Mouse (Mus musculus): Measurements from ENCODE around the gene Angptl7. TPM values are rescaled to one million over a fixed set of nuclear protein-coding genes. Genes with fewer than 3 reads are reported as not detected.

Gene Angptl7
- polyA plus RNA-seq, 1 experiment from 2014 or later, result 0.45 TPM

DNA sequence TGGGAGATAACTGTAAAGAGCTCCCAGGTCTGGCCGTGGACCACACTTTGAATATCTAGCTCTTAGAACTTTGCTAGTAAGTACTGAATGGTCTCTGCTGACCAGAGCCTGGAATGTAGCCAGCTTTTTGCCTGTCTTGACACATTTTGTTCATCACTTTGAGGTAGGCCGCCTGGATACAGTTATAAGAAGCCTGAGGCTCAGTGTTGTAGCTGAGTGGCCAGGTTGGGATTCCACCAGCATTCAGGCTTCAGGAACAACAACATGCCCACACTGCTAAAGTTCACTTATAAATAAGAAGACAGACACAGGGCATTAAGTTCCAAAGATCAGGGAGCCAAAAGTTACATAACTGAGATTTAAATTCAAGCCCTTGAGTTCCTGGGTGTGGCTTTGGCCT, 12.4 kb downstream of the Angptl7 start:
- 78% methylated on average over 2 of the region's 2 CpGs for WGBS
- Histone ChIP-seq H3K36me3 (replicated peaks) (peaks cover 86% of the 10 kb centered on the region), H3K27me3 (replicated peaks) (no peaks in the 10 kb centered on the region), H3K4me1 (no peaks in the 10 kb centered on the region), H3K4me2 (no peak overlapping the region), H3K9ac (no peak overlapping the region), H3K9me3 (no peaks in the 10 kb centered on the region), H3K4me3 (no peak overlapping the region), H3K27ac (no peak overlapping the region)
- no peak for ATAC-seq (replicated peaks)

DNA sequence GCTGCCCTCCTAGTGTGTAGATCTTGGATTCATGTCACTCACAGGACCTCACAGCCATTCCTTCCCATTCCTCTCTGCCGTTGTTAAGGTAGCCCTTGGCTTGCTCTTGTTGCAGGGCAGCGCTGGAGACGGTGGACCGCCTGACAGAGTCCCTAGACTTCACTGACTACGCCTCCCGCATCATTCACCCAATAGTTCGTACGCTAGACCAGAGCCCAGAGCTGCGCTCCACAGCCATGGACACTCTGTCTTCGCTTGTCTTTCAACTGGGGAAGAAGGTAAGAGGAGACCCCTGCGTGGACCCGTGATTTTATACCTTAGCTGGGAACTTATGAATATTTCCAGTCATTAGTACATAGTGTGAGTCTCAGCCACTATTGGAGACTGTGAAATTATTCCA, 15.7 kb downstream of the Angptl7 start:
- Histone ChIP-seq H3K9ac (no peak overlapping the region), H3K27ac (no peak overlapping the region), H3K36me3 (replicated peaks) (peaks cover 81% of the 10 kb centered on the region), H3K9me3 (no peaks in the 10 kb centered on the region), H3K27me3 (replicated peaks) (no peaks in the 10 kb centered on the region), H3K4me3 (no peak overlapping the region), H3K4me1 (no peaks in the 10 kb centered on the region; the same call in 1 of the 2 replicates), H3K4me2 (no peak overlapping the region)
- ATAC-seq (replicated peaks), result no peak
- 93% methylated on average over 12 of the region's 12 CpGs for WGBS

DNA sequence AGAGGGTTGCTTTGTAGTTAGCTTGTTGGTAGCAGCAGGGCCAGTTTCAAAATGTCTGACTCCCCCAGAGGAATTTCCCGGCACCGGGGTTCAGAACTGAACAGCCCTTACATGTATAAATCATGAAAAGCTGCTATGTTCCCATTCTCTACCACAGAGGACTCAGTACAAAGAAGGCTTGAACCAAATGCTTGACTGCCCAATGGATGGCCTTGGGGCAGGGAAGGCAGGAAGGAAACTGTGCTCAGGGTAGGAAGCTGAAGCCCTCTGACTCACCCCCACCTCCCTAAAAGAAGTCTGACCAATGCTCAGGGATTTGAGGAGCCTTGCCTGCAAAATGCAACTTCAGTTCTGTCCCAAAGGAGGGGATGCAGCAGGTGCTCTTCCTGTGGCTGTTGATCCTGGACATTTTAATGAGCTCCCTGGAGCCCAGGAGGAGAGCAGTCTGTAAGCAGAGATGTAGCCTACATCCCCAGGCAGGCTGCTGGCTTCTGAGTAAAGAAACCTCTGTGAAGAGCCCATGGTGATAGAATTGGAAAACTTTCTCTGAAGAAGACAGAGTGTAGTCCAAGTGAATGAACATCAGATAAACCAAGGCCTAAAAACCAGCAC, 18.6 kb downstream of the Angptl7 start:
- no peak overlapping the region for H3K27ac ChIP-seq
- WGBS, result 62% methylated on average over 2 of the region's 2 CpGs
- H3K27me3 ChIP-seq (replicated peaks), result no peaks in the 10 kb centered on the region
- H3K4me1 ChIP-seq, result no peaks in the 10 kb centered on the region; the same call in 1 of the 2 replicates
- no peak overlapping the region for H3K4me3 ChIP-seq
- peak; percentile 66 for ATAC-seq (replicated peaks)
- H3K4me2 ChIP-seq, result no peak overlapping the region
- no peak overlapping the region for H3K9ac ChIP-seq
- H3K36me3 ChIP-seq (replicated peaks), result peaks cover 64% of the 10 kb centered on the region
- H3K9me3 ChIP-seq, result no peaks in the 10 kb centered on the region

DNA sequence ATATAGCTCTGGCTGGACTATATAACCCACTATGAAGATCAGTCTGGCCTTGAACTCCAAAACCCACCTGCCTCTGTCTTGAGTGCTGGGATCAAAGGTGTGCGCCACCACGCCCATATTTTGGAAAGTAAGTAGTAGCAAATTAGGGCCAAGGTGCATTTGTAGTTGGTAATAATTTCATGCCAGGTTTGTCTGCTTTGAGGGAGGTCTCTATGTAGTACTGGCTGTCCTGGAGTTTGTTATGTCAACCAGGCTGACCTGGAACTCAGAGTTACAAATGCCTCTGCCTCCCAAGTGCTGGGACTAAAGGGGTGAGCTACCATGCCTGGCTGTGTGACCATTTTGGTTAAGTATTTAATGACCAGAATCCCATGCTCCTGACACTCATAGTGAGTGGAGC, 20.0 kb downstream of the Angptl7 start:
- Histone ChIP-seq H3K9me3 (no peaks in the 10 kb centered on the region), H3K9ac (no peak overlapping the region), H3K36me3 (replicated peaks) (peaks cover 58% of the 10 kb centered on the region), H3K4me1 (no peaks in the 10 kb centered on the region; the same call in 1 of the 2 replicates), H3K4me2 (no peak overlapping the region), H3K27me3 (replicated peaks) (no peaks in the 10 kb centered on the region), H3K4me3 (no peak overlapping the region), H3K27ac (no peak overlapping the region)
- no peak for ATAC-seq (replicated peaks)
- 96% methylated on average over 2 of the region's 2 CpGs for WGBS

DNA sequence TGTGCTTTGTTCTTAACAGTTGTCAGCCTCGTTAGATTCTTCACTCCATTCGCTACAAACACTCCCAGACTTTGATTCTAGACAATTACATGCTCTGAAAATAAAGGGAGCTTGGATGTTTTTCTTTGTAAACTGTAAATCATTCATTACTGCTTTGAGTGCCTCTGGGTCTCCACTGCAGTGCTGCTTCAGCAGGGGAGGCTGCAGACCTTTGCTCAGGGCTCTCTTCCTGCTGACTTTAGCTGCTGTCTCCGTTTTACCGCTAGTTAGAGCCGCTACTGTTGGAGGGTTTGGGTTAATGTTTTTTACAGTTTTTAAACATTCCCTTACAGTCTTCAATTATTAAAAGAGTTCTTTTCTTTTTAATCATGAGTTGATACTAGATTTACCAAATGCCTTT, 26.8 kb downstream of the Angptl7 start:
- no peak for ATAC-seq (replicated peaks)
- Histone ChIP-seq H3K27me3 (replicated peaks) (no peaks in the 10 kb centered on the region), H3K4me2 (no peak overlapping the region), H3K27ac (no peak overlapping the region), H3K36me3 (replicated peaks) (peaks cover 60% of the 10 kb centered on the region), H3K4me1 (no peaks in the 10 kb centered on the region), H3K9ac (no peak overlapping the region), H3K9me3 (no peaks in the 10 kb centered on the region), H3K4me3 (no peak overlapping the region)
- WGBS, result 92% methylated on average over 5 of the region's 5 CpGs

DNA sequence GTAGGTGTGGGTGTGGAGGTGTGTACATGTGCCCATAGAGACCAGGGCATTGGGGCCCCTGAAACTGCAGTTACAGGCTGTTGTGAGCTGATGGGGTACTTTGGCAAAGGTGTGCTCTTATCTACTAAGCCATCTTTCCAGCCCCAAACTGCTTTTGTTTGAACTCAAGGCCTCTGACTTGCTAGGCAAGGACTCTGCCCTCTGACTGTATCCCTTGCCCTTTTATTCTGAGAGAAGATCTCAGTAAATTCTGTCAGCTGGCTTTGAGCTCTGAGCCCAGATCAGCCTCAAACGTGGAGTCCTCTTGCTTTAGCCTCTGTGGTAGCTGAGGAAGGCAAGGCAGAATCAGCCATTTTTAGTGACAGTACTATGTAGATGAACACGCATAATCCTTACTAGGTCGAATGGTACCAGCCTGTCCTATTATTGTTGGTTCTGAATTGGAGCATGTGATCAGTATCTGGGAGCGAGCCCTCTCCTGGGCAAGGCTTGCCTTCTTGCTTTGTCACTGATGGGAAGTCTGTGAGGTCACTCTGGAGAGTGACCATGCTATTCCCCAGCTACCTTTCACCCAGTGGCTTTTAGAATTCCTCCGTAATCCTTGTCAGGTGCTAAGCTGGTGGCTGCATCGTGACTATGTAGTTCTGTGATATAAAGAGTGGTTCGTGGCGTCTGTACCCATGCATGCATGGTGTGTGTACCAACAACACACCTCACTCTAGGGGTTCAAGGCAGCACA, 27.7 kb downstream of the Angptl7 start:
- Histone ChIP-seq H3K4me3 (no peak overlapping the region), H3K9me3 (no peaks in the 10 kb centered on the region), H3K4me2 (no peak overlapping the region), H3K36me3 (replicated peaks) (peaks cover 68% of the 10 kb centered on the region), H3K27ac (no peak overlapping the region), H3K9ac (no peak overlapping the region), H3K27me3 (replicated peaks) (no peaks in the 10 kb centered on the region), H3K4me1 (no peaks in the 10 kb centered on the region)
- no peak for ATAC-seq (replicated peaks)
- WGBS, result 96% methylated on average over 8 of the region's 8 CpGs

DNA sequence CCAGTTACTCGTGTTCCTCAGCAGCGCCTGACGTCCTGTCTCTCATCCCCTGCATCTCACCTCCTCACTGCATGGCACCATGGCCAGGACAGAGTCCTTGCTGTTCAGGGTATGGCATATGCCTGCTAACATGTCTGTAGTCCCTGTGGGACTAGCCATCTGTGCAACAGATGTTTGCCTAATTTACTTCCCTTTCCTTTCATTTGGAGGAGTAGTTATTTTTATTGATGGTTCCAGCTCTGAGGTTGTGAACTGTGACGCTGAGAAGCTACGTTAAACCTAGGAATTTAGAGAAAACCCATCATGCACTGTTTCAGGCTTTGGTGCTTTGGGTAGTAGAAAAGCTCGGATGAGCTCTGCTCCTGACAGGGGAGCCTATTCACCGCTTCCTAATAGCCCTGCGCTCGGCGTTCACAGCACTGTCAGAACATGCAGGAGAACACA, 28.9 kb downstream of the Angptl7 start:
- Histone ChIP-seq H3K27ac (no peak overlapping the region), H3K9ac (no peak overlapping the region), H3K4me3 (no peak overlapping the region), H3K9me3 (no peaks in the 10 kb centered on the region), H3K27me3 (replicated peaks) (no peaks in the 10 kb centered on the region), H3K36me3 (replicated peaks) (peaks cover 77% of the 10 kb centered on the region), H3K4me1 (no peaks in the 10 kb centered on the region), H3K4me2 (no peak overlapping the region)
- 77% methylated on average over 10 of the region's 10 CpGs for WGBS
- ATAC-seq (replicated peaks), result no peak

DNA sequence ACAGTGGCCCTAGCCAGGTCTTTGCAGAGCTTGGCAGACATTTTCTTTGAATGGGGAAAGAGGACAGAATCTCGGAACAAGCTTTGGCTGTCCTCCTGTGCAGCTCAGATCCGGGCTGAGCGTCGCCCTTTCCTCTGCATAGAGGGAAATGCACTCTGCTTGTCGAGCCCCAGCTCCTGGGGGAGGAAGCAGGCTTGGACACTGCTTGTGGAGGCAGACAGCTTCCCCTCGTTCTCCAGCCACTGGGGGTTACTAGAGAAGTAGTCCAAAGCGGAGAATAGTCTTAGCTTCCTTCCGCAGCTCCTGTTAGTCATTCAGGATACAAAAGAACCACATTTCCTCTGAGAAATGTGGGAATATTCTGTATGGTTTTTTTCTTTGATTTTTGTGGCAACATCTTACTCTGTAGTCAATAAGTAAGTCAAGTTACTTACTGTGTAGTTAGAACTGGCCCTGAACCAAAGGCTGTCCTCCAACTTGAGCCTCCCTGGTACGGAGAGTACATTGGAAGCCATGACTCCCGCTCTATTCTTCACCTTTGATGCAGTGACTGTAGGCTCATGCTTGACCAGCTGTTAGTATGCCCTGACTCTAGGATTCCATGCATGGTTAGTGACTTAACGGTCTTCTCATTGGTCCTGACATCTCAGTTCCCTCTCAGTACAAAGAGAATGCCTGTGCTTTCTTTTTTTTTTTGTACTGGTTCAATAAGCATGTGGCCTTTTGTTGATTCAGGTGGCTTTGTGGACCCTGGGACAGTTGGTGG, 30.6 kb downstream of the Angptl7 start:
- Histone ChIP-seq H3K9ac (no peak overlapping the region), H3K36me3 (replicated peaks) (peaks cover 80% of the 10 kb centered on the region), H3K4me3 (no peak overlapping the region), H3K27me3 (replicated peaks) (no peaks in the 10 kb centered on the region), H3K4me2 (no peak overlapping the region), H3K4me1 (no peaks in the 10 kb centered on the region), H3K27ac (no peak overlapping the region), H3K9me3 (no peaks in the 10 kb centered on the region)
- 87% methylated on average over 11 of the region's 11 CpGs for WGBS
- no peak for ATAC-seq (replicated peaks)

DNA sequence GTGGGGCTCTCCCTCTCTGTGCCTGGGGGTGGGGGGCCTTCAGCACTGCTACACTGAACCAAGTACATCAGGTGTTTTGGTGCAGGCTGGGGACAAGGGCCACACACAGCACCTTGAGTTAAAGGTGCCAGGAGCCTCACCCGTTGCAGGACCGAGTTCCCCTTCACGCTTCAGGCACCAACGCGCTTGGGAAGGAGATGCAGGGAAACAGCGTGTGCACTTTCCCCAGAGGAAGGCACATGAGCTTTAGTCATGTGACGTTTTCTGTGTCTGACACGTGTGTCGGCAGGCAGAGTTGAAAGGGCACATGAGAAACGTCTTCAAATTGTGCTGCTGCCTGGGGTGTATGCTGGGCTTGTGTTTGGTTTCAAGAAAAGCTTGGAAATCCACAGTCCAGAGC, 31.9 kb downstream of the Angptl7 start:
- WGBS, result 89% methylated on average over 10 of the region's 10 CpGs
- no peaks in the 10 kb centered on the region for H3K27me3 ChIP-seq (replicated peaks)
- H3K9me3 ChIP-seq, result no peaks in the 10 kb centered on the region
- no peak overlapping the region for H3K4me3 ChIP-seq
- peaks cover 91% of the 10 kb centered on the region for H3K36me3 ChIP-seq (replicated peaks)
- no peak overlapping the region for H3K27ac ChIP-seq
- H3K4me2 ChIP-seq, result no peak overlapping the region
- H3K9ac ChIP-seq, result no peak overlapping the region
- no peaks in the 10 kb centered on the region for H3K4me1 ChIP-seq
- no peak for ATAC-seq (replicated peaks)

DNA sequence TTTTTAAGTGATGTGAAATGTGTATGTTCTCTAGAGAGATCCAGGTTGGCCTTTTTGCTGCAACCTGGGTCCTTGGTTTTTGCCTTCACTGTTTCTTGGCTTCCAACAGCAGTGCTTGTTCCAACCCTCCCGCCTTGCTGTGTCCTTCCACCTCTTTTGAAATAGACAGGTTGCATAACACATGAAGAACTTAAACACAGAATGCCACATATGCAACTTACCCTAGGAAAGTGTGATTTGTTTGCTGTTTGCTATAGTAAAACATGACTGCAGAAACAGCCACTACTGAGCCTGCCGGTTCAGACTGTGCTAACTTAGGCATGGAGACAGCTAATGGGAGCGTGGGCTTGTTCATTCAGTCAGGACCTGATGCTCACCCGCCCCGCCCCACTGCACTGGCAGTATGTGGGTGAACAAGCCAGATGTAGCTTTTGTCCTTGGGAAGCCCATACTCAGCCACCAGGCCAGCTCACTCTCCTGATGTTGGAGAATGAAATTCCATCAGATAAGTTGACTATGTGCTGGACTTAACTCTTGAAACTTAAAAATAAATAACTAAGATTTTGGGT, 33.7 kb downstream of the Angptl7 start:
- H3K4me2 ChIP-seq, result no peak overlapping the region
- H3K4me1 ChIP-seq, result no peaks in the 10 kb centered on the region
- no peak overlapping the region for H3K27ac ChIP-seq
- peaks cover 88% of the 10 kb centered on the region for H3K36me3 ChIP-seq (replicated peaks)
- no peak overlapping the region for H3K4me3 ChIP-seq
- H3K9ac ChIP-seq, result no peak overlapping the region
- no peak for ATAC-seq (replicated peaks)
- WGBS, result 95% methylated on average over 5 of the region's 5 CpGs
- no peaks in the 10 kb centered on the region for H3K27me3 ChIP-seq (replicated peaks)
- no peaks in the 10 kb centered on the region for H3K9me3 ChIP-seq

DNA sequence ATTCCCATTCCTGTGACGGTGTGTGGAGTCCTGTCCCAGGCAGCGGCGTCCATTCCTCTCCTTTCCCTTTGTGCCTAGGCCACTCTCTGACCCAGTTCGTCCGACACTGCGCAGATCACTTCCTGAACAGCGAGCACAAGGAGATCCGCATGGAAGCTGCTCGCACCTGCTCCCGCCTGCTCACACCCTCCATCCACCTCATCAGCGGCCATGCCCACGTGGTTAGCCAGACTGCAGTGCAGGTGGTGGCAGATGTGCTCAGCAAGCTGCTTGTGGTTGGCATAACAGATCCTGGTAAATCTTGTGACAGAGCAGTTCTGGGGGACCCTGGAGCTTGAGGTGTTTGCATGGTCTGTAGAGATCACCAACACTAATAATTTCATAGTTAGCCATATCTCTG, 35.4 kb downstream of the Angptl7 start:
- 96% methylated on average over 12 of the region's 12 CpGs for WGBS
- H3K36me3 ChIP-seq (replicated peaks), result peaks cover 76% of the 10 kb centered on the region
- H3K27me3 ChIP-seq (replicated peaks), result no peaks in the 10 kb centered on the region
- no peak overlapping the region for H3K4me2 ChIP-seq
- H3K4me1 ChIP-seq, result no peaks in the 10 kb centered on the region
- H3K9me3 ChIP-seq, result no peaks in the 10 kb centered on the region
- no peak overlapping the region for H3K27ac ChIP-seq
- H3K4me3 ChIP-seq, result no peak overlapping the region
- H3K9ac ChIP-seq, result no peak overlapping the region
- ATAC-seq (replicated peaks), result no peak

DNA sequence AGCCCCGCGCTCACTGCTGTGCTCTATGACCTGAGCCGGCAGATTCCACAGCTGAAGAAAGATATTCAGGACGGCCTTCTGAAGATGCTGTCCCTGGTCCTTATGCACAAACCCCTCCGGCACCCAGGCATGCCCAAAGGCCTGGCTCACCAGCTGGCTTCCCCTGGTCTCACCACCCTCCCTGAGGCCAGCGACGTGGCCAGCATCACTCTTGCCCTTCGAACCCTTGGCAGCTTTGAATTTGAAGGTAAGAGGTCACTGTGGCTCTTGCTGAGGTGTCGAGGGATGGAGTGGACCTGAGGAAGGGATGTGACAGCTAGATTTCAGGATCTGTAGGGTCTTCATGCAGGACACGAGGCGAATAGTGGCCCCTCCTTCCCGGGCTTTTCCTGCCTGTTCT, 36.0 kb downstream of the Angptl7 start:
- no peak for ATAC-seq (replicated peaks)

More for the DNA sequence above, 36.0 kb downstream of the Angptl7 start:
- peaks cover 74% of the 10 kb centered on the region for H3K36me3 ChIP-seq (replicated peaks)
- H3K4me2 ChIP-seq, result no peak overlapping the region
- H3K4me3 ChIP-seq, result no peak overlapping the region
- H3K27me3 ChIP-seq (replicated peaks), result no peaks in the 10 kb centered on the region
- 94% methylated on average over 12 of the region's 12 CpGs for WGBS
- no peak overlapping the region for H3K27ac ChIP-seq
- no peaks in the 10 kb centered on the region for H3K4me1 ChIP-seq
- H3K9ac ChIP-seq, result no peak overlapping the region
- no peaks in the 10 kb centered on the region for H3K9me3 ChIP-seq

All from midbrain, embryonic 15.5 days (tissue).